Mouse (Mus musculus) adrenal gland (tissue): ENCODE measurements around the gene Kcnj9.

Source experiments
- intact Hi-C: fragments of 180-260 bp; cut with DNase I; formaldehyde crosslinking; loops from one replicate; pipeline ENCODE4 v1.15.1; 2025

Kcnj9 gene

GRCm38 (mm10) chr1:172335804-172336203, 6.7 kb upstream of the Kcnj9 start:
- intact Hi-C loops, result no loop called here

- intact Hi-C loops, result no loop called here
These were observed 4.4 kb upstream of the Kcnj9 start for GRCm38 (mm10) chr1:172333512-172333911.

- intact Hi-C loops, result no loop called here
These were observed 3.8 kb upstream of the Kcnj9 start for GRCm38 (mm10) chr1:172332925-172333324.

- intact Hi-C loops, result no loop called here
These were observed 2.4 kb upstream of the Kcnj9 start for GRCm38 (mm10) chr1:172331422-172331947.

DNA sequence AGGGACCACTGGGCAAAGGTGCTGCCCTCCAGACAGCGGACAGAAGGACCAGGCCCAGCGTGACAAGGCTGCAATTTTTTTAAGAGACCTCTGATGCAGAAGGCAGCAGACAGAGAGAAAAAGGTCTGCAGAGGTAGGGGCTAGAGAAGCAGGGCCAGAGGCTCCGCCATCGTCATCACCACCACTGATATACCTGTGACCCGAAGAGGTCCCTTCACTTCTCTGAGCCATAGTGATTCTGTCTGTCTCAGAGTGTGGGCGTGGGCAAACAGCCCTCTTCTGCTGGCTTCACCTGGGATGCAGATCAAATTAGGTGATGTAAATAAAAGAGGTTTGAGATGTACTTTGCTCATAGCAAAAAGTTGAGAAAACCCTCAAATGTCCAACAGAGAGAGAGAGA, 498 bp upstream of the Kcnj9 start:
- intact Hi-C loops, result no loop called here

GRCm38 (mm10) chr1:172328461-172328860, 657 bp downstream of the Kcnj9 start:
- intact Hi-C loops, result no loop called here

GRCm38 (mm10) chr1:172328041-172328440, 1.1 kb downstream of the Kcnj9 start:
- intact Hi-C loops, result no loop called here

GRCm38 (mm10) chr1:172327206-172328001, 1.7 kb downstream of the Kcnj9 start:
- intact Hi-C loops, result loop anchor here (2.0 kb wide), 2 partner anchors 29 to 37 kb away; no protein-coding TSS in a partner anchor

- intact Hi-C loops, result loop anchor here (2.0 kb wide), 2 partner anchors 30 to 38 kb away; no protein-coding TSS in a partner anchor
These were observed 2.4 kb downstream of the Kcnj9 start for GRCm38 (mm10) chr1:172326684-172327083.

- intact Hi-C loops, result loop anchor here (2.0 kb wide), 2 partner anchors 31 to 39 kb away; no protein-coding TSS in a partner anchor
These were observed 3.2 kb downstream of the Kcnj9 start for GRCm38 (mm10) chr1:172325680-172326535.

GRCm38 (mm10) chr1:172324725-172325124, 4.4 kb downstream of the Kcnj9 start:
- intact Hi-C loops, result loop anchor here (5.0 kb wide), 1 partner anchor 277 kb away; no protein-coding TSS in a partner anchor

DNA sequence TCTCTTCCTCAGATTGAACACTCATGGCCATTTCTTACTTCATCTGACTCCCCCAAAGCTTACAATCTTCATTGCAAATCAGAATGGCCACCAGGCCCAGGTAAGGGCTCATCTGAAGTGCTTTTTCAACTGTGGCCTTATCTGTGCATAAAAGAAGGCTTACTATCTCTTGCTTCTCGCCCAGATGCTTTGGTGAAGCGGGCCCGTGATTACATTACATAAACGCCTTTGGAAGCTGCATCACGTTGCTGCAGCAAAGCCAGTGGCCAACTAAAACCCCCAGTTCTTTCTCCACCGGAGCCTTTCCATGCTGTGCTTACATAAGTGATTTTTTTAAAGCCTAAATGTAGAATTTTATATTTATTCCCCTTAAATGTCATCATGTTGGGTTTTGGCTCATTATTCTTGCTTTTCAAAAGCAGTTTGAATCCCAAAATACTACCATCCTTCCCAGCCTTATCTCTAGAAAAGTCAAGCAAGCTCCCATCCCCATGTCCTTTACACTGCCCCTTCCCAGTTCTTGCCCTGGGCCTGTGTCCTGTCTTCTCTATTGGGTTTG, 5.2 kb downstream of the Kcnj9 start:
- intact Hi-C loops, result loop anchor here (5.0 kb wide), 1 partner anchor 277 kb away; no protein-coding TSS in a partner anchor

DNA sequence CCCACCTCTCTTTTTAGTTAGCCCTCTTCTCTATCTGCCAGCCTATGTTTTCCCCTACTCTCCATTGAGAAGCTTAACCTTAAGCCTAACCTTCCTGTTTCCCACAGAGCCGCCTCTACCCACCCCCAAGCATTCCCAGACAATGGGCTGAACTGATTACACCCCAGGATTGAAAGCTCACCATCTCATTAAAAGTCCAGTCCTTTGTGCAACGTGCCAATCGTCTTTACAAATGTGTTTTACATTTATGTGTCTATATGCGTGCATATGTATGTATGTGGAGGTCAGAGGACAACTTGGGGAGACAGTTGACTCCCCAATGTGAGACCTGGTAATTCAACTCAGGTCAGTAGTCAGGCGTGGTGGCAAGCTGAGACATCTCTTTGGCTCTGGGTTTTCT, 5.8 kb downstream of the Kcnj9 start:
- intact Hi-C loops, result loop anchor here (5.0 kb wide), 1 partner anchor 276 kb away; no protein-coding TSS in a partner anchor

- intact Hi-C loops, result loop anchor here (5.0 kb wide), 1 partner anchor 275 kb away; no protein-coding TSS in a partner anchor
These were observed 6.4 kb downstream of the Kcnj9 start for GRCm38 (mm10) chr1:172322725-172323124.

DNA sequence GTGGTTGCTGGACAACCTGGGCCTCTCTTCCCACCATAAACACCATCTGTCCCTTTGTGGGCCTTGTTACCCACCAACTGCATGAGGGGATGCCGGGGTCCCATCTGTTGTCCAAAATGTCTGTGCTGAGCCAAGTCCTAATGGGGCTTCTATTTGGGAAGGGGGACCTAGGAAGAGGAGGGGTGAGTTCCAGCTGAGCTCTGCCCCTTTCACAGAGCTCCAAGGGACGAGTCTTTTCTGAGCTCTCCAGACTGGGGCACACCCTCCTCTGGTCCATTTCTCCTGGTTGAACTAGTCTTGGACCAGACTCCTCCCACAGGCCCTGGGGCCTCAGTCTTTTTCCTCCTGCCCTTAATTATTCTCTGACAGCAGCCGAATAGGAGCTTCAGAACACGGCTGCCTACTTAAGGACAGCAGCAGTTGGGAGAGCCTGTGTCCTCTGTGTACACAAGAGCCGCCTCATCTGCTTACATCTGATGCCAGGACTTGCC, 9.2 kb downstream of the Kcnj9 start:
- intact Hi-C loops, result loop anchor here (5.0 kb wide), 1 partner anchor 273 kb away; no protein-coding TSS in a partner anchor

DNA sequence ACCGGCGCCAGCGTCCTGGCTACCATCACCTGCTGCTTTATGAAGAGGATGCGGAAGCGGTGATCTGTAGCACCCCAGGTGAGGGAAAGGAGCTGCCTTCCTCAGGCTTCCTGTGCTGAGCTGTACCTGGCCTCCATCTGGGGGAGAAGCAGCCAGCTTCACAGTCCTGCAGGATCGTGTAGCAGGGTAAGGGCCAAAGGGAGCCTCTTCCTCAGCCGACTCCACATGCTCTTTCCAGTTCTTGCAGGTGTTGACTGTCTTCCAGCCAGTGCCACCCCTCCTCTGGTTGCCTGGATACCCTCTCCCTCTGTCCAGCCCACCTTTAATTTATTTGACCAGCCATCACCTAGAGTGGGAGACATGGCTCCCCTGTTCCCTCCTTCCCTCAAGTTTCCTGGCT, 9.8 kb downstream of the Kcnj9 start:
- intact Hi-C loops, result no loop called here

GRCm38 (mm10) chr1:172318424-172319035, 10.6 kb downstream of the Kcnj9 start:
- intact Hi-C loops, result no loop called here

DNA sequence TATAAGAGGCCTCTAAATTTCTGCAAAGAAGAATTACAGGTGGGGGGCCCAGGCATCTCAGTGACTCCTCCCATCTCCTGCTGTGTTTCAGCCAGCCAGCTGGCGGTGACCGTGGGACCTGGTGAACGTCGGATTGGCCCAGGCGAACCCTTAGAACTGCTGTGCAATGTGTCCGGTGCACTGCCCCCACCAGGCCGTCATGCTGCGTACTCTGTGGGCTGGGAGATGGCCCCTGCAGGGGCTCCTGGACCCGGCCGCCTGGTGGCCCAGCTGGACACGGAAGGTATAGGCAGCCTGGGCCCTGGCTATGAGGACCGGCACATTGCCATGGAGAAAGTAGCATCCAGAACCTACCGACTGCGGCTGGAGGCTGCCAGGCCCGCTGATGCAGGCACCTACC, 11.2 kb downstream of the Kcnj9 start:
- intact Hi-C loops, result no loop called here

GRCm38 (mm10) chr1:172317431-172317830, 11.7 kb downstream of the Kcnj9 start:
- intact Hi-C loops, result no loop called here

DNA sequence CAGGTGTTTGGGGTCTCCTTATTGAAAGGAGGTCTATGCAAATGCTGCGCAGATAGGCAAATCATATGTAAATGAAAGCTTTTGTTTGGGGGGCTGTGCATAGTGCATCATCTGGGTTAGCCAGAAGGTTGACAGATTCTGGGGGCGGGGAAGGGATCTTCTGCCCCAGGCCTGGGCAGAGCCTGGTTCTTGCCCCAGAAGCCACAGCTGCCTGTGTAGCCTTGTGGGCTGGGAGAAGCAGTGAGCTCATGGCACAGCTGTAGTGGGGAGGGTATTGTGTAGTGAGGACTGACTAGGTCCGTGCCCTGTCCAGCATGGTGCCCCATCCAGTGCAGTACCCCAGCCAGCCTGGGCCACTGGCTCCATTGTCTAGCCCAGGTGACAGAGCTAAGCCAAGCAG, 14.2 kb downstream of the Kcnj9 start:
- intact Hi-C loops, result loop anchor here (5.0 kb wide), 2 partner anchors 153 to 198 kb away; no protein-coding TSS in a partner anchor
